Mouse (Mus musculus): ENCODE data around the gene OR5BS1P. TPM values are rescaled to one million over a fixed set of nuclear protein-coding genes. Genes with fewer than 3 reads are reported as not detected.

OR5BS1P gene
- polyA plus RNA-seq, 1 experiment from 2014 or later = not detected

GRCm38 (mm10) chr15:98506253-98506957 is 36.7 kb downstream of the OR5BS1P start:
- no peaks in the 10 kb centered on the region for H3K27me3 ChIP-seq (ENCODE audit: insufficient read depth, low read length)
- 66% methylated on average over 9 of the region's 9 CpGs for WGBS
- ATAC-seq (ENCODE audit: insufficient read depth) = no peak
- H3K9me3 ChIP-seq (ENCODE audit: low read depth, low read length) = no peaks in the 10 kb centered on the region
- no peaks in the 10 kb centered on the region for H3K36me3 ChIP-seq (ENCODE audit: insufficient read depth)
- H3K27ac ChIP-seq (ENCODE audit: low read depth) = no peak overlapping the region
- TF ChIP-seq CTCF (IDR thresholded peaks at IDR 0.05; ENCODE audit: low read depth) = 0 out of 2 replicates have a peak, but pooled peaks have one; percentile 11
- no peak overlapping the region for H3K4me3 ChIP-seq (ENCODE audit: low read depth, low read length)
- peaks cover 3% of the 10 kb centered on the region; the same call in 1 of the 2 replicates for H3K4me1 ChIP-seq (ENCODE audit: insufficient read depth)
- DNase-seq = no peak
- no peak overlapping the region for H3K9ac ChIP-seq
- no peak overlapping the region for H3K4me2 ChIP-seq

GRCm38 (mm10) chr15:98507321-98507720 is 37.6 kb downstream of the OR5BS1P start:
- H3K4me2 ChIP-seq = no peak overlapping the region
- DNase-seq (no peak), ATAC-seq (ENCODE audit: insufficient read depth) (no peak)
- no peak overlapping the region for H3K9ac ChIP-seq
- H3K27ac ChIP-seq (ENCODE audit: low read depth) = no peak overlapping the region
- 83% methylated on average over 6 of the region's 6 CpGs for WGBS
- TF ChIP-seq CTCF (IDR thresholded peaks at IDR 0.05; ENCODE audit: low read depth) = no peak
- H3K9me3 ChIP-seq (ENCODE audit: low read depth, low read length) = no peaks in the 10 kb centered on the region
- H3K4me1 ChIP-seq (ENCODE audit: insufficient read depth) = peaks cover 3% of the 10 kb centered on the region; the same call in 1 of the 2 replicates
- H3K27me3 ChIP-seq (ENCODE audit: insufficient read depth, low read length) = no peaks in the 10 kb centered on the region
- no peak overlapping the region for H3K4me3 ChIP-seq (ENCODE audit: low read depth, low read length)
- no peaks in the 10 kb centered on the region for H3K36me3 ChIP-seq (ENCODE audit: insufficient read depth)

GRCm38 (mm10) chr15:98509387-98509786 is 39.7 kb downstream of the OR5BS1P start:
- H3K4me2 ChIP-seq = no peak overlapping the region
- H3K36me3 ChIP-seq (ENCODE audit: insufficient read depth) = no peaks in the 10 kb centered on the region
- 59% methylated on average over 2 of the region's 2 CpGs for WGBS
- DNase-seq (no peak), ATAC-seq (ENCODE audit: insufficient read depth) (no peak)
- TF ChIP-seq CTCF (IDR thresholded peaks at IDR 0.05; ENCODE audit: low read depth) = no peak
- no peak overlapping the region for H3K27ac ChIP-seq (ENCODE audit: low read depth)
- H3K4me1 ChIP-seq (ENCODE audit: insufficient read depth) = peaks cover 3% of the 10 kb centered on the region; the same call in 1 of the 2 replicates
- H3K27me3 ChIP-seq (ENCODE audit: insufficient read depth, low read length) = no peaks in the 10 kb centered on the region
- no peaks in the 10 kb centered on the region for H3K9me3 ChIP-seq (ENCODE audit: low read depth, low read length)
- no peak overlapping the region for H3K4me3 ChIP-seq (ENCODE audit: low read depth, low read length)
- no peak overlapping the region for H3K9ac ChIP-seq

GRCm38 (mm10) chr15:98510438-98511385 is 41.0 kb downstream of the OR5BS1P start:
- peak; percentile 91 for DNase-seq
- Histone ChIP-seq H3K4me2 (peak overlapping the region; percentile 58), H3K27ac (ENCODE audit: low read depth) (no peak overlapping the region), H3K9me3 (ENCODE audit: low read depth, low read length) (no peaks in the 10 kb centered on the region), H3K36me3 (ENCODE audit: insufficient read depth) (no peaks in the 10 kb centered on the region), H3K4me3 (ENCODE audit: low read depth, low read length) (no peak overlapping the region; the same call in 1 of the 2 replicates), H3K4me1 (ENCODE audit: insufficient read depth) (peaks cover 3% of the 10 kb centered on the region; the same call in 1 of the 2 replicates), H3K9ac (no peak overlapping the region), H3K27me3 (ENCODE audit: insufficient read depth, low read length) (no peaks in the 10 kb centered on the region)
- peak; percentile 88 for TF ChIP-seq CTCF (IDR thresholded peaks at IDR 0.05; ENCODE audit: low read depth)
- ATAC-seq (ENCODE audit: insufficient read depth) = no peak; the same call in 1 of the 2 replicates
- whole genome bisulfite sequencing = 26% methylated on average over 25 of the region's 25 CpGs

GRCm38 (mm10) chr15:98511386-98511928 is 41.8 kb downstream of the OR5BS1P start:
- peak overlapping the region; percentile 58; the same call in 1 of the 2 replicates for H3K4me2 ChIP-seq
- peaks cover 3% of the 10 kb centered on the region; the same call in 1 of the 2 replicates for H3K4me1 ChIP-seq (ENCODE audit: insufficient read depth)
- no peaks in the 10 kb centered on the region for H3K36me3 ChIP-seq (ENCODE audit: insufficient read depth)
- 60% methylated on average over 13 of the region's 13 CpGs for WGBS
- H3K27me3 ChIP-seq (ENCODE audit: insufficient read depth, low read length) = no peaks in the 10 kb centered on the region
- H3K9ac ChIP-seq = no peak overlapping the region
- no peak for TF ChIP-seq CTCF (IDR thresholded peaks at IDR 0.05; ENCODE audit: low read depth)
- ATAC-seq (ENCODE audit: insufficient read depth) = no peak
- H3K9me3 ChIP-seq (ENCODE audit: low read depth, low read length) = no peaks in the 10 kb centered on the region
- DNase-seq = peak; percentile 23
- H3K27ac ChIP-seq (ENCODE audit: low read depth) = no peak overlapping the region
- no peak overlapping the region for H3K4me3 ChIP-seq (ENCODE audit: low read depth, low read length)

GRCm38 (mm10) chr15:98512232-98512631 is 42.5 kb downstream of the OR5BS1P start:
- peaks cover 3% of the 10 kb centered on the region; the same call in 1 of the 2 replicates for H3K4me1 ChIP-seq (ENCODE audit: insufficient read depth)
- no peaks in the 10 kb centered on the region for H3K27me3 ChIP-seq (ENCODE audit: insufficient read depth, low read length)
- no peak overlapping the region for H3K4me2 ChIP-seq
- DNase-seq = no peak
- H3K4me3 ChIP-seq (ENCODE audit: low read depth, low read length) = no peak overlapping the region
- H3K9ac ChIP-seq = no peak overlapping the region
- WGBS = 45% methylated on average over 8 of the region's 8 CpGs
- H3K9me3 ChIP-seq (ENCODE audit: low read depth, low read length) = no peaks in the 10 kb centered on the region
- no peak for TF ChIP-seq CTCF (IDR thresholded peaks at IDR 0.05; ENCODE audit: low read depth)
- peaks cover 2% of the 10 kb centered on the region for H3K36me3 ChIP-seq (ENCODE audit: insufficient read depth)
- no peak for ATAC-seq (ENCODE audit: insufficient read depth)
- no peak overlapping the region for H3K27ac ChIP-seq (ENCODE audit: low read depth)

All from lung, embryonic 14.5 days (tissue).